Comparison of ENCODE assay signal across 8 mouse cellular contexts in genomic region chr5:100819568-100820480, GRCm38 (mm10). TPM values are rescaled to one million over a fixed set of nuclear protein-coding genes. Genes with fewer than 3 reads are reported as not detected.
A peak's percentile ranks its signal among the peaks of the same experiment; 100 is the strongest.
DNase-seq lines count a peak whose midpoint lies in the region; ATAC-seq and TF ChIP-seq lines count a peak whose summit lies in the region.

No protein-coding gene starts in this region.

- ATAC-seq in heart, embryonic 13.5 days (ENCODE audit: extremely low read depth, insufficient number of reproducible peaks, low FRiP score, low TSS enrichment) = no peak
- ATAC-seq in forebrain, embryonic 15.5 days (replicated peaks) = no peak
- ATAC-seq in neural tube, embryonic 13.5 days (ENCODE audit: low read depth) = peak; percentile 36; the same call in 1 of the 2 replicates

- H3K4me3 ChIP-seq in heart, embryonic 13.5 days = peak overlapping the region; percentile 76
- H3K4me3 ChIP-seq in forebrain, embryonic 15.5 days = peak overlapping the region; percentile 72
- H3K4me3 ChIP-seq in liver, adult 2 months (ENCODE audit: insufficient read depth, low read depth, low read length) = peak overlapping the region; percentile 78
- H3K4me3 ChIP-seq in neural tube, embryonic 13.5 days = peak overlapping the region; percentile 84

- H3K4me1 ChIP-seq in heart, embryonic 13.5 days = peaks cover 12% of the 10 kb centered on the region
- peaks cover 10% of the 10 kb centered on the region for H3K4me1 ChIP-seq in forebrain, embryonic 15.5 days
- H3K4me1 ChIP-seq in liver, adult 2 months (ENCODE audit: control insufficient read depth, insufficient read depth, low read length) = peaks cover 2% of the 10 kb centered on the region; the same call in 1 of the 2 replicates
- peaks cover 9% of the 10 kb centered on the region for H3K4me1 ChIP-seq in neural tube, embryonic 13.5 days (replicated peaks)

- no peak for TF ChIP-seq POLR2A in liver, adult 2 months (IDR thresholded peaks at IDR 0.05; ENCODE audit: extremely low read depth, insufficient read depth, low read length)

- peaks cover 27% of the 10 kb centered on the region for H3K36me3 ChIP-seq in heart, embryonic 13.5 days
- H3K36me3 ChIP-seq in forebrain, embryonic 15.5 days = 0 out of 2 replicates have a peak, but pooled peaks cover 2% of the 10 kb centered on the region
- H3K36me3 ChIP-seq in liver, adult 2 months (ENCODE audit: control insufficient read depth, insufficient read depth, low read length) = peaks cover 5% of the 10 kb centered on the region
- peaks cover 7% of the 10 kb centered on the region; the same call in 1 of the 2 replicates for H3K36me3 ChIP-seq in neural tube, embryonic 13.5 days

- no peaks in the 10 kb centered on the region; the same call in 1 of the 2 replicates for H3K79me2 ChIP-seq in liver, adult 2 months (ENCODE audit: control insufficient read depth, insufficient read depth, low read length)

- no peak for DNase-seq in heart, postnatal 10 days
- peak; percentile 16 for DNase-seq in T-cell, adult 2 months (ENCODE audit: low spot score)
- peak; percentile 43 for DNase-seq in liver, adult 2 months (ENCODE audit: extremely low read depth, low read depth, low spot score)
- no peak for DNase-seq in layer of hippocampus, adult 9-11 months
- no peak for DNase-seq in layer of hippocampus, adult 11-12 months (ENCODE audit: low spot score)

- no peak for TF ChIP-seq CTCF in liver, adult 2 months (IDR thresholded peaks at IDR 0.05; ENCODE audit: low read depth, low read length)

- peak overlapping the region; percentile 86 for H3K27ac ChIP-seq in heart, embryonic 13.5 days (replicated peaks)
- peak overlapping the region; percentile 80; the same call in 1 of the 2 replicates for H3K27ac ChIP-seq in forebrain, embryonic 15.5 days (replicated peaks)
- peak overlapping the region; percentile 46 for H3K27ac ChIP-seq in liver, adult 2 months (replicated peaks; ENCODE audit: insufficient read depth, low read depth, low read length)
- peak overlapping the region; percentile 85 for H3K27ac ChIP-seq in neural tube, embryonic 13.5 days (replicated peaks)

- H3K27me3 ChIP-seq in heart, embryonic 13.5 days (replicated peaks) = no peaks in the 10 kb centered on the region
- H3K27me3 ChIP-seq in forebrain, embryonic 15.5 days = no peaks in the 10 kb centered on the region
- no peaks in the 10 kb centered on the region for H3K27me3 ChIP-seq in liver, adult 2 months (ENCODE audit: control insufficient read depth, insufficient read depth, low read length)
- H3K27me3 ChIP-seq in neural tube, embryonic 13.5 days = no peaks in the 10 kb centered on the region

- H3K9ac ChIP-seq in heart, embryonic 13.5 days = peak overlapping the region; percentile 98
- H3K9ac ChIP-seq in forebrain, embryonic 15.5 days (replicated peaks) = peak overlapping the region; percentile 82
- peak overlapping the region; percentile 91 for H3K9ac ChIP-seq in liver, adult 2 months (ENCODE audit: low read depth, low read length)
- H3K9ac ChIP-seq in neural tube, embryonic 13.5 days = peak overlapping the region; percentile 91

- H3K9me3 ChIP-seq in heart, embryonic 13.5 days = no peaks in the 10 kb centered on the region
- H3K9me3 ChIP-seq in forebrain, embryonic 15.5 days = no peaks in the 10 kb centered on the region
- H3K9me3 ChIP-seq in neural tube, embryonic 13.5 days = no peaks in the 10 kb centered on the region

- 29% methylated on average over 16 of the region's 16 CpGs for WGBS in heart, embryonic 13.5 days
- 29% methylated on average over 16 of the region's 16 CpGs for WGBS in forebrain, embryonic 15.5 days
- WGBS in liver, adult 2 months = 29% methylated on average over 16 of the region's 16 CpGs
- 30% methylated on average over 16 of the region's 16 CpGs for WGBS in neural tube, embryonic 13.5 days

- H3K4me2 ChIP-seq in heart, embryonic 13.5 days = peak overlapping the region; percentile 91
- peak overlapping the region; percentile 74 for H3K4me2 ChIP-seq in forebrain, embryonic 15.5 days (replicated peaks)
- H3K4me2 ChIP-seq in neural tube, embryonic 13.5 days = peak overlapping the region; percentile 88

- intact Hi-C loops in heart, postnatal 10 days (cut with DNase I) = no loop called here

RNA-seq across cellular contexts. Expression of gene Abraxas1, which starts 0.9 kb away (rescaled TPM):
- 26.0 and 31.8 TPM in 2 replicates for polyA plus RNA-seq in heart, embryonic 13.5 days (2015; fragmentation: Nextera tagmentation; extraction: Ambion mirVana)
- 10 to 100 TPM; 12.8 to 17.4 TPM for total RNA-seq in heart, postnatal 10 days (2021)
- polyA plus RNA-seq in forebrain, embryonic 15.5 days (2015; fragmentation: Nextera tagmentation; extraction: Ambion mirVana) = 16.4 TPM in 2 replicates
- 7.0 and 9.5 TPM in 2 replicates for total RNA-seq in liver, adult 2 months (2014; rRNA removed)
- 2.7 and 3.0 TPM in 2 replicates for polyA plus RNA-seq in liver, adult 2 months (2012; rRNA removed)
- polyA plus RNA-seq in neural tube, embryonic 13.5 days (2015; fragmentation: Nextera tagmentation; extraction: Ambion mirVana) = 14.3 and 19.2 TPM in 2 replicates

RNA-seq across cellular contexts. Expression of gene Mrps18c, which starts 21.4 kb away (rescaled TPM):
- polyA plus RNA-seq in heart, embryonic 13.5 days (2015; fragmentation: Nextera tagmentation; extraction: Ambion mirVana) = 128 and 148 TPM in 2 replicates
- 10 to 100 TPM; 83.3 to 85.1 TPM for total RNA-seq in heart, postnatal 10 days (2021)
- polyA plus RNA-seq in forebrain, embryonic 15.5 days (2015; fragmentation: Nextera tagmentation; extraction: Ambion mirVana) = 151 and 152 TPM in 2 replicates
- total RNA-seq in liver, adult 2 months (2014; rRNA removed) = 41.0 and 48.5 TPM in 2 replicates
- 22.7 and 28.6 TPM in 2 replicates for polyA plus RNA-seq in liver, adult 2 months (2012; rRNA removed)
- polyA plus RNA-seq in neural tube, embryonic 13.5 days (2015; fragmentation: Nextera tagmentation; extraction: Ambion mirVana) = 168 and 188 TPM in 2 replicates

RNA-seq across cellular contexts. Expression of gene Helq, which starts 21.4 kb away (rescaled TPM):
- 9.3 and 10.5 TPM in 2 replicates for polyA plus RNA-seq in heart, embryonic 13.5 days (2015; fragmentation: Nextera tagmentation; extraction: Ambion mirVana)
- total RNA-seq in heart, postnatal 10 days (2021) = 1 to 10 TPM; 4.8 to 5.9 TPM
- 20.8 and 21.3 TPM in 2 replicates for polyA plus RNA-seq in forebrain, embryonic 15.5 days (2015; fragmentation: Nextera tagmentation; extraction: Ambion mirVana)
- 3.2 and 4.3 TPM in 2 replicates for total RNA-seq in liver, adult 2 months (2014; rRNA removed)
- 2.4 and 2.5 TPM in 2 replicates for polyA plus RNA-seq in liver, adult 2 months (2012; rRNA removed)
- 17.1 and 21.5 TPM in 2 replicates for polyA plus RNA-seq in neural tube, embryonic 13.5 days (2015; fragmentation: Nextera tagmentation; extraction: Ambion mirVana)

RNA-seq across cellular contexts. Expression of gene Gpat3, which starts 25.7 kb away (rescaled TPM):
- 9.0 and 13.5 TPM in 2 replicates for polyA plus RNA-seq in heart, embryonic 13.5 days (2015; fragmentation: Nextera tagmentation; extraction: Ambion mirVana)
- 10 to 100 TPM; 28.3 to 43.5 TPM for total RNA-seq in heart, postnatal 10 days (2021)
- 0.70 and 0.73 TPM in 2 replicates for polyA plus RNA-seq in forebrain, embryonic 15.5 days (2015; fragmentation: Nextera tagmentation; extraction: Ambion mirVana)
- 5.9 and 6.7 TPM in 2 replicates for total RNA-seq in liver, adult 2 months (2014; rRNA removed)
- 2.0 and 7.1 TPM in 2 replicates for polyA plus RNA-seq in liver, adult 2 months (2012; rRNA removed)
- polyA plus RNA-seq in neural tube, embryonic 13.5 days (2015; fragmentation: Nextera tagmentation; extraction: Ambion mirVana) = 1.3 and 1.5 TPM in 2 replicates

Comparison
In these comparisons a context has a peak if more than half of its experiments do, and no peak if none do; other contexts are left out.
1. DNase-seq: peak in T-cell, adult 2 months (single experiment) and liver, adult 2 months (single experiment); none in heart, postnatal 10 days (0 of 2), layer of hippocampus, adult 9-11 months (single experiment) and layer of hippocampus, adult 11-12 months (single experiment).
2. Peak in every context shown above with its lines, with median percentiles within 50 percentile points of each other: H3K27ac ChIP-seq, H3K4me2 ChIP-seq, H3K4me3 ChIP-seq and H3K9ac ChIP-seq.